Mouse (Mus musculus): ENCODE measurements around the gene Dock10.

Dock10 gene

GRCm38 (mm10) chr1:80728183-80728582, 30.1 kb downstream of the Dock10 start:
- DNase-seq (ENCODE audit: low read depth, low spot score) = no peak

GRCm38 (mm10) chr1:80727403-80727802, 30.9 kb downstream of the Dock10 start:
- no peak for DNase-seq (ENCODE audit: low read depth, low spot score)

- peak; percentile 25 for DNase-seq (ENCODE audit: low read depth, low spot score)
Observed at GRCm38 (mm10) chr1:80722647-80723046, 35.7 kb downstream of the Dock10 start.

- DNase-seq (ENCODE audit: low read depth, low spot score) = no peak
Observed at GRCm38 (mm10) chr1:80722001-80722400, 36.3 kb downstream of the Dock10 start.

GRCm38 (mm10) chr1:80721181-80721580, 37.1 kb downstream of the Dock10 start:
- DNase-seq (ENCODE audit: low read depth, low spot score) = no peak

GRCm38 (mm10) chr1:80720146-80720545, 38.2 kb downstream of the Dock10 start:
- DNase-seq (ENCODE audit: low read depth, low spot score) = no peak

GRCm38 (mm10) chr1:80719436-80719835, 38.9 kb downstream of the Dock10 start:
- no peak for DNase-seq (ENCODE audit: low read depth, low spot score)

- no peak for DNase-seq (ENCODE audit: low read depth, low spot score)
Observed at GRCm38 (mm10) chr1:80718666-80719065, 39.7 kb downstream of the Dock10 start.

- no peak for DNase-seq (ENCODE audit: low read depth, low spot score)
Observed at GRCm38 (mm10) chr1:80715917-80716316, 42.4 kb downstream of the Dock10 start.

GRCm38 (mm10) chr1:80713920-80714319, 44.4 kb downstream of the Dock10 start:
- no peak for DNase-seq (ENCODE audit: low read depth, low spot score)

GRCm38 (mm10) chr1:80710607-80711261, 47.6 kb downstream of the Dock10 start:
- DNase-seq (ENCODE audit: low read depth, low spot score) = no peak

GRCm38 (mm10) chr1:80710097-80710541, 48.2 kb downstream of the Dock10 start:
- no peak for DNase-seq (ENCODE audit: low read depth, low spot score)

GRCm38 (mm10) chr1:80709299-80709698, 49.0 kb downstream of the Dock10 start:
- DNase-seq (ENCODE audit: low read depth, low spot score) = no peak

GRCm38 (mm10) chr1:80703279-80703678, 55.0 kb downstream of the Dock10 start:
- no peak for DNase-seq (ENCODE audit: low read depth, low spot score)

GRCm38 (mm10) chr1:80676004-80676673, 82.2 kb downstream of the Dock10 start:
- no peak for DNase-seq (ENCODE audit: low read depth, low spot score)

GRCm38 (mm10) chr1:80671730-80672129, 86.6 kb downstream of the Dock10 start:
- no peak for DNase-seq (ENCODE audit: low read depth, low spot score)

GRCm38 (mm10) chr1:80671056-80671455, 87.3 kb downstream of the Dock10 start:
- no peak for DNase-seq (ENCODE audit: low read depth, low spot score)

GRCm38 (mm10) chr1:80670387-80670786, 87.9 kb downstream of the Dock10 start:
- no peak for DNase-seq (ENCODE audit: low read depth, low spot score)

GRCm38 (mm10) chr1:80665761-80666160, 92.6 kb downstream of the Dock10 start:
- DNase-seq (ENCODE audit: low read depth, low spot score) = no peak

- no peak for DNase-seq (ENCODE audit: low read depth, low spot score)
Observed at GRCm38 (mm10) chr1:80665161-80665560, 93.2 kb downstream of the Dock10 start.

- no peak for DNase-seq (ENCODE audit: low read depth, low spot score)
Observed at GRCm38 (mm10) chr1:80661506-80662402, 96.6 kb downstream of the Dock10 start.

All from ZHBTc4 (cell line).